Mouse (Mus musculus): ENCODE measurements around the gene Cyp2d9.
"Not testable (repeated sequence)": the region's sequence is repeated elsewhere in the genome, so short reads cannot be mapped to it uniquely, and the experiment has no call there.

The Cyp2d9 gene

DNA sequence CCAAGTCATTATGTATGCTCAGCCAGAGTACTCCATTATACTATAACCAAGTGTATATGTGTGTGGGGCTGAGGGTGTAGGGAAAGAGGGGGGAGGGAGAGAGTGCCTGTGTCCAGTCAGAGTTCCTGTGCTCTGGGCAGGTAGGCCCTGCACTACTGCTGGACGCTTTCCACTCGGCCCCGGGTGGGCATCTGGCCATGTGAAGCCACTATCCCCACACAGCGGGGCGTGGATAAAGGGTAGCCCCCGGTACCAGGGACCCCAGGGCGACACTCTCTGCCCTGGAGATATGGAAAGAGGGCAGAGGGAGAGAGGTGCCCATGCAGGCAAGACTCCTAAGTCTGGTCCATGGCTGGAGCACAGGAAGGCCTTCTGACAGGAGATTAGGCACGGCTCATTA, 12.0 kb downstream of the Cyp2d9 start:
- DNase-seq (ENCODE audit: low read depth in 1 of 2, low spot score in 2 of 2) = no peak

DNA sequence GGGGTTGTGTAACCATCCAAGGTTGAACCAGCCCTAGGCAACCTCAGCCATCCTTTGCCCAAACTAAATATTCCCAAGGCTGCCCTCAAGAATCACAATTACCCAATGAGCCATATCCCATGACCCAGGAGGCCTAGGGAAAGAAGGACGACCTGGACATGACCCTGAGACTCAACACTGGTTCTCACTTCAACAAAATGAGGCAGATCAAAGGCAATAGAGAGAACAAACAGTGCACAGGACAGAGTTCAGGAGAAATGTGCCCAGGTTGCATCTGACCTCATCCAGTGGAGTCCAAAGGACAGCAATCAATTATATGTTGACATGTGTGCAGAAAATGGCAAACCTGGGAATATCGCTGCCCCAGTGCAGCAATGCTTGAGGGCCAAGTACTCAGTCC, 16.8 kb downstream of the Cyp2d9 start:
- not testable (repeated sequence) for DNase-seq (ENCODE audit: low read depth in 1 of 2, low spot score in 2 of 2)

DNA sequence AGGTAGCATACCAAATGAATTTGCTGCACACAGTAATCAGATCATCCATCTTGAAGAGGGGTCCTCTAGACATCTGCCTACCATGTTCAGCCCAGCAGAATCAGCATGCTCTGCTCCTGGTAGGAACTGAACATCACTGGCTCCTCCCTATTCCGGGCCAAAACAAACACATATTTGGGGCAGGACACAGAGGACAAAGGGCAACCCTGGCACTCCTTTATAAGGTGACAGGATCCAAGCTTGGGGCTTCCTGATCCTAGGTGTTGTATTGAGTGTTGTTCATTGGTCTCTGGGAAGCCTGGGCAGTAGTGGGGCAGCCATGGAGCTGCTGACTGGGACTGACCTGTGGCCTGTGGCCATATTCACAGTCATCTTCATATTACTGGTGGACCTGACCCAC, 18.9 kb downstream of the Cyp2d9 start:
- not testable (repeated sequence) for DNase-seq (ENCODE audit: low read depth in 1 of 2, low spot score in 2 of 2)

DNA sequence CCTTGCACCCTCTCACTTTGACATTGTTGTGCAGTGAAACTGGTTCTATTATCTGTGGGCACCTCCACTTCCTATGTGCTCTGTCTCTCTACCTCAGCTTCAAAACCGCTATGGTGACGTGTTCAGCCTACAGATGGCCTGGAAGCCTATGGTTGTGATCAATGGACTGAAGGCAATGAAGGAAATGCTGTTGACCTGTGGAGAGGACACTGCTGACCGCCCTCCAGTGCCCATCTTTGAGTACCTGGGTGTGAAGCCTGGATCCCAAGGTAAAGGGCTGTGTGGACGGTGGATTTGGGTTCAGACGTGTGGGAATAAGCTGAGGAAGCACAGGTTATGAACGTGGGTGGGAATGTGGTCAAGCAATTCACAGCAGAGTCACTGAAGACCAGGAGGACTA, 20.3 kb downstream of the Cyp2d9 start:
- not testable (repeated sequence) for DNase-seq (ENCODE audit: low read depth in 1 of 2, low spot score in 2 of 2)

DNA sequence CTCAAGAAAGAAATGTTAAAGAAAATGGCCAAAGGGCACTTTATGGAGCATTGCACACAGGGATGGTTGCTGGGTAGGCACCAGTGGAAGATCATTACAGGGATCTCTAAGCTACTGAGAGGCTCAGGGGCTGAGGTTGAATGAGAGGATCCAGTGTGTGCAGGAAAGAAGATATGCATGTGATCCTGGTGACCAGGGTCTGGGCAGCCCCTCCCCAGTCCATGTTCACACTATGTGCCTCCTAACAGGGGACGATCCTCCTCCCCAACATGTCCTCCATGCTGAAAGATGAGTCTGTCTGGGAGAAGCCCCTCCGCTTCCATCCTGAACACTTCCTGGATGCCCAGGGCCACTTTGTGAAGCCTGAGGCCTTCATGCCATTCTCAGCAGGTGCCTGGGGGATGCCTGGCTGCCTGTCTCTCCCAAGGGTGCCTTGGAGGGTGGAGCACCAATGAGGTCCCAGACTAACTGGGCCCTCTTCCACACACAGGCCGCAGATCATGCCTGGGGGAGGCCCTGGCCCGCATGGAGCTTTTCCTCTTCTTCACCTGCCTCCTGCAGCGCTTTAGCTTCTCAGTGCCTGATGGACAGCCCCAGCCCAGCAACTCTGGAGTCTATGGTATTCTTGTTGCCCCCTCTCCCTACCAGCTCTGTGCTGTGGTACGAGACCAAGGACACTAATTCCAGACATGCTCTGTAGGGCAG, 23.0 kb downstream of the Cyp2d9 start:
- DNase-seq (ENCODE audit: low read depth in 1 of 2, low spot score in 2 of 2) = not testable (repeated sequence)

DNA sequence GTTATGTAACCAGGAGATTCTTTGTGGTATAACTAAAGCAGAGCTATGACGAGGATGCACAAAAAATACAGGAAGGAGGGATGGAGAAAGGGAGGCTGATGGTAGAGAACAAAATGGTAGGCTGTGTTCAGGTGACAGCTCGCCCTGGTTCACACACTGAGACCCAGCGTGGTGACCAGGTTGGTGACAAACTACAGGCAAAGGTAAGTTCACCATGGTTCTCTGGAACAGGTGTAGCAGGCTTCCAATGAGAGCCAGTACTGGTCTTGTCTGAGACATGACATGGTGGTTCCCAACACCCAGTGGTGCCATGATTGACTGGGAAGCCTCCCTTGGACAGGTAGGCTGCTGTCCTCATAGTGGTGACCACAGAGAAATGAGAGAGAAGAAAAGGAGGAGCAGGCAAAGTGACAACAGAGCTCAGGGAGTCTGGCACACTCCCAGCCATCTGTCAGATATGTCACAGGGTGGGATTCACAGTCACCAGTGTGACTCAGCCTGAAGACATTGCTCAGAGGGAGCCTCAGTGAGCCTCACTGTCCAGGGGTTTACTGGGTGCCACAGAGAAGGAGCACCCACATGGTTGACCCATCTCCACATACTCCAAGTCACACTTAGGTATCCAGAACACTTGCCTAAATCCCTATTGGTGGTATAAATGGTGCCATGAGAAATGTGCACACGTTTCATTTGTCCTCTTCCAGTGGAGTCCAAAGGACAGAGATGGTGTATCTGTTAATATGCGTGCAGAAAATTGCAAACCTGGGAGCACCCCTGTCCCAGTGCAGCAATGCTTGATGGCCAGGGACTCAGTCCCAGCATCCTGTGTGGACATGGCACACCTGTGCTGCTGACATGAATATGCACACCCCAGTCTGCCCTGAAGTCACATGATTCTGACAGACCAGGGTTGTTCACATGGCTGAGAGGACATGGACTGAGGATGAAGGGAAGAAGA, 24.1 kb downstream of the Cyp2d9 start:
- DNase-seq (ENCODE audit: low read depth in 1 of 2, low spot score in 2 of 2) = no peak

DNA sequence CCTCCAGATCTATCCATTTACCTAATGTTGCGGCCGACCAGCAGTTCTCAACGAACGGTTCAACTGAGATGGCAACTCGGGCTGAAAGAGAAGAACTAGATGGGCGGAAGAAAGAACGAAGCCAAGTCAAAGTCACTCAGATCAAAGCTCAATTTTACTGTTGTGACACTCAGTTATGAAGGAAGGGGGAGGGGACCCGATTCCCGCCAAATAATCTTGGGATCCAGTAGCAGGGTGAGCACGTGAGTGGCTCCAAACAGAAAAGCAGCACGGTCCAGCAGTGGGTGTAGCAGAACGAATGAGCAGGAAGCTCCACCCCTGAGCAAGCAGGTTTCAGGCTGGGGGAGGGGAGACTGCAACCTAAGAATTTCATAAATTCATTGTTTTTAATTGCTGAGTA, 26.0 kb downstream of the Cyp2d9 start:
- not testable (repeated sequence) for DNase-seq (ENCODE audit: low read depth in 1 of 2, low spot score in 2 of 2)

DNA sequence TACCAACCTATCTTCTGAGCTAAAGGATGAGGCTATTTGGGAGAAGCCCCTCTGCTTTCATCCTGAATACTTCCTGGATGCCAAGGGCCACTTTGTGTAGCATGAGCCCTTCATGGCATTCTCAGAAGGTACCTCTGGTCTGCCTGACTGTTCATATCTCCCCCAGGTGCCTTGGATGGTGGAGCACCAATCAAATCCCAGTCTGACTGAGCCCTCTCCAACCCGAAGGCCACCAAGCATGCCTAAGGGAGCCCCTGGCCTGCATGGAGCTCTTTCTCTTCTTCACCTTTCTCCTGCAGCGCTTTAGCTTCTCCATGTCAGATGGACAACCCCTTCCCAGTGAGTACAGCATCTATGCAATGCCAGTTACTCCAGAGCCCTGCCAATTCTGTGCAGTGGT, 31.5 kb downstream of the Cyp2d9 start:
- no peak for DNase-seq (ENCODE audit: low read depth in 1 of 2, low spot score in 2 of 2)

DNA sequence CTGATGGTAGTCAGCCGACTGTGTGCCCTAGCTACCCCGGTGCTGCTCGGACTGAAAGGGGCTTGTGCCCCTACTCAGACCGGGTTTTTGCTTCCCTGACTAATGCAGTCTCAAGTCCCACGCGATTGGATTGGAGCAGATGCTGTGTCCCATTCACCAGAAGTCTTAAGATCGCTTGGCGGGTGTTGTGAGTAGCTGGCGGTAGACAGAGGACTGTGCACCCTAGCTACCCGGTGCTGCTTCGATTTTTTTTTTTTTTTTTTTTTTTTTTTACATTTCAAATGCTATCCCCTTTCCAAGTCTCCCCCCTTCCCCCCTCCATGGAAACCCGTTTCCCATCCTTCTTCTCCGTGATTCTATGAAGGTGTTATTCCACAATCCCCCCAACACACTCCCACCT, 61.0 kb downstream of the Cyp2d9 start:
- not testable (repeated sequence) for DNase-seq (ENCODE audit: low read depth in 1 of 2, low spot score in 2 of 2)
